Mouse (Mus musculus): ENCODE data around the gene Dars. TPM values are rescaled to one million over a fixed set of nuclear protein-coding genes. Genes with fewer than 3 reads are reported as not detected.

Dars gene
- polyA plus RNA-seq, 1 experiment: 52.9 TPM

- TF ChIP-seq POLR2A (IDR thresholded peaks at IDR 0.05; ENCODE audit: borderline replicate concordance, low read depth, low read length) (no peak), CTCF (IDR thresholded peaks at IDR 0.05; ENCODE audit: low read depth, low read length) (no peak)
- Histone ChIP-seq H3K4me3 (ENCODE audit: insufficient read depth, low read length) (no peak overlapping the region), H3K27ac (ENCODE audit: insufficient read depth, low read depth, low read length) (no peak overlapping the region), H3K4me1 (ENCODE audit: control insufficient read depth, insufficient read depth, low read length) (0 out of 2 replicates have a peak, but pooled peaks cover 3% of the 10 kb centered on the region)
These were observed 102.5 kb downstream of the Dars start for GRCm38 (mm10) chr1:128314665-128315064.

Other genes starting within 250 kb of the Dars start
- 65.6 and 69.8 TPM in 2 replicates for gene Ubxn4, start 173.4 kb downstream of the Dars start, polyA plus RNA-seq (2012; ENCODE audit: insufficient read depth, insufficient read length, missing spikeins)
- not detected in 2 replicates for gene Lct, start 89.0 kb downstream of the Dars start, polyA plus RNA-seq (2012; ENCODE audit: insufficient read depth, insufficient read length, missing spikeins)
- gene Mcm6, start 57.7 kb downstream of the Dars start, polyA plus RNA-seq (2012; ENCODE audit: insufficient read depth, insufficient read length, missing spikeins): 44.6 and 46.5 TPM in 2 replicates
- gene Cxcr4, start 174.9 kb upstream of the Dars start, polyA plus RNA-seq (2012; ENCODE audit: insufficient read depth, insufficient read length, missing spikeins): 259 and 262 TPM in 2 replicates